Mouse (Mus musculus) cortical plate, adult 2 months (tissue): ENCODE measurements around the gene Klc4. TPM values are rescaled to one million over a fixed set of nuclear protein-coding genes. Genes with fewer than 3 reads are reported as not detected.
A peak's percentile ranks its signal among the peaks of the same experiment; 100 is the strongest.

Experiments
- H3K27ac ChIP-seq: fragments of 200-500 bp; 2 replicates; pipeline ENCODE4 v1.5.1; 2012; ENCODE audit warnings: low read length, control low read depth, inconsistent platforms; ENCODE audit not compliant: insufficient read depth
- H3K4me1 ChIP-seq: fragments of 200-500 bp; 2 replicates; pipeline ENCODE4 v1.6.1; 2011; ENCODE audit warnings: low read length; ENCODE audit not compliant: control insufficient read depth, insufficient read depth
- H3K4me3 ChIP-seq: fragments of 200-500 bp; 2 replicates; pipeline ENCODE4 v1.5.1; 2011; ENCODE audit warnings: mild to moderate bottlenecking, low read length, control low read depth; ENCODE audit not compliant: insufficient read depth
- CTCF ChIP-seq: fragments of 200-500 bp; IDR thresholded peaks from 2 replicates; pipeline ENCODE4 v1.5.1; 2011; ENCODE audit warnings: mild to moderate bottlenecking, control low read depth, low read length; ENCODE audit not compliant: insufficient read depth; ENCODE audit errors: extremely low read depth
- POLR2A ChIP-seq: fragments of 200-500 bp; IDR thresholded peaks from 2 replicates; pipeline ENCODE4 v1.6.1; 2011; ENCODE audit warnings: mild to moderate bottlenecking, low read length, control low read depth; ENCODE audit not compliant: insufficient read depth; ENCODE audit errors: extremely low read depth
- polyA plus RNA-seq: library from polyadenylated mRNA; depleted of rRNA; stranded (reverse); fragments of >200 nt; gene quantifications from 2 replicates; pipeline ENCODE4 v1.2.3, GENCODE M21; 2012

Klc4 gene
- polyA plus RNA-seq, 1 experiment, result 20.0 TPM

DNA sequence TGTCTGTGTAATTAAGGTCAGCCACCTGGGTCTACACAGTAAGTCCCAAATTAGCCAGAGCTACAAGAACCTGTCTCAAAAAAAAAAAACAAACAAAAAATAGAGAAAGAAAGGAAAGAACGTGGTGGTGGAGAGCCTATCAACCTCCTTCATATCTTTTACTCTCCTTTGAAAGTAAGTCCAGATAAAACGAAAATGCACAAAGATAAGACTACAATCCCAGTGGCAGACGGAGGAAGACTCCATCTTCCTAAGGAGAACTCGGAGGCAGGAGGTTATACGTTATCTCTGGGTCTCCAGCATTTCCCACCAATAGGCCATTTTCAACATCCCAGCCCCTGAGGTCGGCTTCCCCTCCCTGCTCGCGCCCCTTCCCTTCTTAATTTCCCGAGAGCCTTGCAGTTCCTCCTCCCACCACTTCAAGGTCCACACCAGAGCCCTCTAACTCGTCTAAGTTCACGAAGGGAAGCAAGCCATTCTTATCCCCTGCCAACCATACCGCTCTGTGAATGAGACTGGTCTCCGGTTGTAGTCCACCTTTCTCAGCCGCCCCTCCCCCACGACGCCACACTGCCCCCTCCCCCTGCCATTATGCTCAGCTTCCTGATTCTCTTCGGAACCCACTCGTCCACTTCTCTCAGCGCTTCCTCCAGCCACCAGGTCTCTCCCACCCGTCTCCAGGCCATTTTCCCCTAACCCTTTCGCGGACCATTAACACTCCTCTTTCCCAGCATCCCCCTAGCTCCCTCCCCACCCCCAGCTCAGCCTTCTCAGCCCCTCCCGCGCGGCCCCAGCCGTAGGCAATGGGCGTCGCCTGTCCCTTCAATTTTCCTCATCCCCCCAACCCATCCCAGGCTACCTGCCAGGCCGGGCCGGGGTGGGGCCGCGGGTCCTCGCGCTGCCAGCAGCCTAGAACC is 34.3 kb upstream of the Klc4 start:
- TF ChIP-seq CTCF (no peak), POLR2A (no peak)
- Histone ChIP-seq H3K27ac (no peak overlapping the region), H3K4me3 (peak overlapping the region; percentile 89), H3K4me1 (peaks cover 3% of the 10 kb centered on the region; the same call in 1 of the 2 replicates)

DNA sequence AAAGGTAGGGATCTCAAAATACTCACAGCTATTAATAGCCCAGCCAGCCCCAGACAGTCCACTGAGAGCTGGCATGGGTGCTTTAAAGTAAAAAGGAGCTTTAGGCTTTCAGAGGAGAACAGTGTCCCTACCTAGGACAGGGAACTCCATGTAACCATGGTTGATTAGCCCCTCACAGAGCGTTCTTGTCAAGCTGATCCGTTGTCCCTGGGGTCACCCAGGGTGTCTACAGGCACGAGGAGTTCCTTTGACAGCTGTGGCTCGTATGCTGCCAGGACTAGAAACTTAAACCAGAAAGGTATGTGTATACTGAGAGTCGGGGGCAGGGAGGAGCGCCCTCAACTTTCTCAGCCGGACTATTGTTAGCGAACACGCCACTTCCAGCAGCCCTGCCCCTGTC is 33.1 kb upstream of the Klc4 start:
- TF ChIP-seq POLR2A (no peak), CTCF (no peak)

DNA sequence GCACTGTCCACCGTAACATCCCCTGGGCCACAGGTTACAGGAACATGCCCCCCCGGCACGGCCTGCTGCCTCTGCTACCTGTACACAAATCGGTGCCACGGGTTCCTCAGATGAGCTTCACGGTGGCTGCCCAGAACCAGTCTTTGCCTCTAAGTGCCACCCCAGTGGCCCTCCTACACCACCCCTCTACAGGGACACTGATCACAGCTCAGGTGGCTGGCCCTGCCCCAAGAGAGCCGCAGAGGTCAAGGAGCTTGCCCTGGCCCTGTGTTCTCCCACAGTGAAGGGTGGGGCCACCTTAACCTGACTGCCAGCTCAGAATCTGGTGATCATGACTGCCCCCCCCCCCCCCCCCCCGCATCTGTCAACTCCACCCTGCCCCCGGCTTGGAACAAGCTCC is 32.6 kb upstream of the Klc4 start, which contains the start of gene Mea1:
TSS of gene Mea1 (plus strand) at position 378 of the 400 bp plus-strand sequence.
- peak within 1 kb of the TSS; percentile 89 for H3K4me3 ChIP-seq
- H3K27ac ChIP-seq, result no peak within 1 kb of the TSS
- peaks cover 3% of the 10 kb centered on the region; the same call in 1 of the 2 replicates for H3K4me1 ChIP-seq
- TF ChIP-seq CTCF (no peak), POLR2A (no peak)

More for the DNA sequence above, 33.1 kb upstream of the Klc4 start:
- H3K4me1 ChIP-seq, result peaks cover 3% of the 10 kb centered on the region; the same call in 1 of the 2 replicates
- H3K4me3 ChIP-seq, result peak overlapping the region; percentile 89; the same call in 1 of the 2 replicates
- no peak overlapping the region for H3K27ac ChIP-seq

DNA sequence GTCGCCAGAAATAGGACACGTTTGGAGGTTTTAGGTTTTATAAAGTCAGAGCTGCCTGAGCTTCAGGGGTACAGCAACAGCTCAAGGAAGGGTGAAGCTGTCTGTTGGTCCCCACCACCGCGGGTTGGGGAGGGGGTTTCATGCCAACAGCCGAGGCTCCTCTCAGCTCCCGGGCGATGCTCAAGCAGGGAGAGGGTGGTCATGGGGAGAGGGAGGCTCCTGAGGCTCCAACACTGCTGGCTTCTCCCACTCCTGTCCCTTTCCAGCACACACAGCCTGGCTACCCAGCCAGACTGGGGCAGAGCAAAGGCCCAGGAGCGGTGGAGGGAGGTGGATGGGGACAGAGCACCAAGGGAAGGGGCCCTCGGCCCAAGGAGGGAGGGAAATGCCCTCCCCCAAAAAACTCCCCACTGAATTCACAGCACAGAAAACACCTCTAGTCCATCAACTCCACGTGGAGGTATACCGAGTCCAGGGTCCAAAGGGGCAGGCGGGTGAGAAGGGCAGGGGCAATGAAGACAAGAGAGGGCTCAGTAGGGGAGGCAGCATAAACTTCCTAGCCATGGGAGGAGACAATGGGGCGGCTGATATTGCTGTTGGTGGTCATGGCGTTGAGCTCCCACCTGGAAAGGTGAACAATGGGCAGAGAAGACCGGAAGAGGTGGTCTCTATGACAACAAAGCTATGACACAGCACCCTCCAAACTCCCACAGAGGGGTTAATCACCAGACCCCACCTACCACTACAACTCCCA is 28.9 kb upstream of the Klc4 start:
- Histone ChIP-seq H3K4me3 (peak overlapping the region; percentile 70; the same call in 1 of the 2 replicates), H3K4me1 (peaks cover 5% of the 10 kb centered on the region), H3K27ac (no peak overlapping the region)
- TF ChIP-seq CTCF (no peak), POLR2A (no peak)

DNA sequence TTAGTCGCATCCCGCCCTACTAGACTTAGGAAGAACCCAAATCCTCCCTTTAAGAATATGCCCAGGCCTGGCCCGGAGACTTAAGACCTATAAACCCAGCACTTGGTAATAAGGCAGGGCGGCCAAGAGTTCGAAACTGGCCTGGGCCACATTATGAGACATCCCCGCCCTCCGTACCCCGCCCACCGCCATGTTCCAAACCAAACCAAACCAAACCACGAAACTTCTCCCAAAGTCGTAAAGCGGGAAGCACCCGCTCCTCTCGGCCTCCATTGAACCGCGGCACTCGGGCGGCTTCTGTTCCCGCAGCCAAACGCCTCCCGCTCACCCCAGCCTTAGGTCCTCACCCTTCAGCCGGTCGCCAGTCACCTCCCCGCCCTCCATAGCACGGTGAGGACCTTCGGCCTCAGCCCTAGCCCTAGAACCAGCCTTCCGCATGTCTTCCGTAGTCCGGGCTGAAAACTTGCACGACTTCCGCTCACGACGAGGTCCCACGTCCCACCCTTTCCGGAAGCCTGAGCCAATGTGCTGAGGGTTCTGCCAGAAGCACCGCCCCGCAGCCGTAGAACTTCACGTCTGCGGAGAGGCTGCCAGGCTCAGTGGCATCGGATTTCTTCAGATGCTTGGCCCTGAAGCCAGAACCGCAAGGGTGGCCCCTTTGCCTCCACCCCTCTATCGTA is 28.2 kb upstream of the Klc4 start, which contains the start of gene Rrp36:
TSS of gene Rrp36 (minus strand) at position 503 of the 680 bp plus-strand sequence.
- H3K4me3 ChIP-seq, result peak within 1 kb of the TSS; percentile 70
- no peak within 1 kb of the TSS for H3K27ac ChIP-seq

DNA sequence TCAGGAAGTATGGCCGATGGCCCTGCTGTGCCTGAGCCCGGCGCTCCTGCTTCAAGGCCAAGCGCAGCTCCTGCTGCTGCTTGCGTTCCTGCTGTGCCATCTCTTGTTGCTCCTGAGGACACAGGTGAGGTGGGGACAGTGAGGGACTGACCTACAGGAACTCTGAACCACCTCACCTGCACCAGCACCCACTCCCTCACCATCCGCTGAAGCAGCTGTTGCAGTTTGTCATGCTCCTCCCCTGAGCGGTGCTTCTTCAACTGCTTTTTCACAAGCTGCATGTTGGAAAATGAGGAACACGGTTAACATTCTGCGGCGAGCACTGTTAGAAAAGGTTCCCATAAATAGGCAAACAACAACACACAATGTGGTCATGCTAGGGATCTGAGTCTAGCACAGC is 24.1 kb upstream of the Klc4 start:
- TF ChIP-seq POLR2A (no peak), CTCF (no peak)
- Histone ChIP-seq H3K4me3 (no peak overlapping the region), H3K27ac (no peak overlapping the region), H3K4me1 (peaks cover 2% of the 10 kb centered on the region)

More for the DNA sequence above, 28.2 kb upstream of the Klc4 start, which contains the start of gene Rrp36:
- TF ChIP-seq CTCF (no peak), POLR2A (peak; percentile 85)
- peaks cover 4% of the 10 kb centered on the region for H3K4me1 ChIP-seq

DNA sequence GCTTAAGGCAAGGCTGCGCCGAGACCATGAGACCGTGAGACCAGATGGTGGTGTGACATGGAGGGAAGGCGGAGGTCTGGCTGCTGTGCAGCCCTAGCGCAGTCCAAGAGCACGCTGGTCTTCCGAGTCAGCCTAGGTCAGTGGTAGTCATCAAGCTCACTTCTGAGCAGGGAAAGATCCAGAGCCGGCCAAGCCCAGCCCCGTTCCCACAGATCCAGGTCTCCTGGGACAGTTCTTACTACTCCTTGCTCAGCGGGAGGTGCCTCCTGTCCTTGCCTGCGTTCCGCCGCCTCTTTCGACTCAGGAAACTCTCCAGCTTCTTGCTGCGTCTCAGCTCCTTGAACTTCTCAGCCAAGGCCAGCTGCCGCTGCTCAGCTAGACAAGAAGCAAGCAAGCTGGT is 21.9 kb upstream of the Klc4 start:
- Histone ChIP-seq H3K27ac (no peak overlapping the region), H3K4me3 (no peak overlapping the region), H3K4me1 (no peaks in the 10 kb centered on the region)
- no peak for TF ChIP-seq POLR2A
- no peak for TF ChIP-seq CTCF

DNA sequence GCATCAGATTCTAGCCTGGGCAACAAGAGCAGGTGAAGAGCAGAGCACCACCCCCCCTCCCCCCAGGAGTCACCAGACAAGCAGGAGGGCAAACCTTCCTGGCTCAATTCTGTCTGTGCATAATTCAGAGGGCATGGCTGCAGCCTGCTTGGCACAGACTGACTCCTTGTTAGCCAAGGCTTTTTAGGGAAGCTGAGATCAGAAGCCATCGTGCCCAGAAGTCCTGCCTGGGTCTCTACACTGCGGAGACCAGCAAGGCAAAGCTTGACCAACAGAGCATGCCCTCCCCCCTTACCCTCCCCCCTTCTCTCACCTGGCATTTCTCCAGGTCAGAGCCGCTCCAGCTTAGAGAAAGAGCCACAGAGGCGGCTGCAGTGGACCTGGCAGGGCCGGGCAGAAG is 16.9 kb upstream of the Klc4 start:
- TF ChIP-seq CTCF, result no peak
- TF ChIP-seq POLR2A, result no peak
- Histone ChIP-seq H3K4me1 (no peaks in the 10 kb centered on the region), H3K27ac (no peak overlapping the region), H3K4me3 (no peak overlapping the region)

DNA sequence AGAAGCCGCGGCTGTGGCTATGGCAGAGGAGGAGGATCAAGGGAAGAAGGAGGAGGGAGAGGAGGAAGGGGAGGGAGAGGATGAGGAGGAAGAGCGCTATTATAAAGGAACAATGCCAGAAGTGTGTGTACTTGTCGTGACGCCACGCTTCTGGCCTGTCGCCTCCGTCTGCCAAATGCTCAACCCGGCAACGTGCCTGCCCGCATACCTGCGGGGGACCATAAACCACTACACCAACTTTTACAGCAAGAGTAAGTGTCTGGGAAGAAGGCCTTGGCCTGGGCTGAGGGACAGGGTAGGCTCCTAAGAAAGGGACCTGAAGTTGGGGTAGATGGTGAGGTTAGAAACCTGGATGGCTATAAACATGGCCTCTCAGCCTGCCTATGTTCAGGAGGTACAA is 16.2 kb upstream of the Klc4 start:
- Histone ChIP-seq H3K4me1 (no peaks in the 10 kb centered on the region), H3K4me3 (no peak overlapping the region), H3K27ac (no peak overlapping the region)
- TF ChIP-seq CTCF (no peak), POLR2A (no peak)
